Mouse (Mus musculus) stomach, embryonic 16.5 days (tissue): Measurements from ENCODE around the gene Rtn4rl2. TPM values are rescaled to one million over a fixed set of nuclear protein-coding genes. Genes with fewer than 3 reads are reported as not detected.

Experiments
- ATAC-seq: fragments of 200-750 bp; cut with Nextera tagmentation; 2 replicates; pipeline ENCODE4 v1.8.0; 2017; ENCODE audit warnings: moderate number of reproducible peaks, moderate TSS enrichment; ENCODE audit not compliant: insufficient read depth, low FRiP score
- H3K27ac ChIP-seq: fragments of 300-500 bp; sonication (generic); 2 replicates; pipeline ENCODE4 v1.5.1; 2014; ENCODE audit warnings: low read length
- H3K27me3 ChIP-seq: fragments of 300-500 bp; sonication (generic); 2 replicates; pipeline ENCODE4 v1.6.1; 2014; ENCODE audit warnings: low read length, control low read depth, mixed read lengths; ENCODE audit not compliant: control insufficient read depth, insufficient read depth
- H3K36me3 ChIP-seq: fragments of 300-500 bp; sonication (generic); 2 replicates; pipeline ENCODE4 v1.6.1; 2014; ENCODE audit warnings: low read length; ENCODE audit not compliant: control insufficient read depth, insufficient read depth
- H3K4me1 ChIP-seq: fragments of 300-500 bp; sonication (generic); 2 replicates; pipeline ENCODE4 v1.6.1; 2014; ENCODE audit warnings: low read length, control low read depth, mixed read lengths; ENCODE audit not compliant: control insufficient read depth, insufficient read depth
- H3K4me2 ChIP-seq: fragments of 300-500 bp; sonication (generic); 2 replicates; pipeline ENCODE4 v1.6.1; 2014; ENCODE audit warnings: low read depth, low read length, mixed read lengths
- H3K4me3 ChIP-seq: fragments of 300-500 bp; sonication (generic); replicated peaks from 2 replicates; pipeline ENCODE4 v1.5.1; 2014; ENCODE audit warnings: mild to moderate bottlenecking, low read length
- H3K9ac ChIP-seq: fragments of 300-500 bp; sonication (generic); 2 replicates; pipeline ENCODE4 v1.6.1; 2014; ENCODE audit warnings: low read length
- H3K9me3 ChIP-seq: fragments of 300-500 bp; sonication (generic); replicated peaks from 2 replicates; pipeline ENCODE4 v1.6.1; 2016; ENCODE audit warnings: low read length, control low read depth; ENCODE audit not compliant: control insufficient read depth
- WGBS: fragments of 180-500 bp; shearing (Covaris S2); extraction: QIAGEN DNeasy Blood & Tissue Kit; methylation state at CpG from one replicate; pipeline ENCODE4 v1.1.7; 2014; 5-methylcytosine and 5-hydroxymethylcytosine counted together
- polyA plus RNA-seq: library from polyadenylated mRNA; unstranded; fragments of >200 nt; fragmentation: Nextera tagmentation; extraction: Ambion mirVana; gene quantifications from 2 replicates; pipeline ENCODE4 v1.2.1, GENCODE M21; 2015

Rtn4rl2 gene
- polyA plus RNA-seq, 1 experiment from 2014 or later: 0.37 TPM

GRCm38 (mm10) chr2:84880590-84880989 lies 5.9 kb downstream of the Rtn4rl2 start:
- no peak overlapping the region for H3K27ac ChIP-seq
- WGBS: 68% methylated on average over 8 of the region's 8 CpGs
- H3K9me3 ChIP-seq: no peaks in the 10 kb centered on the region
- ATAC-seq: no peak
- H3K4me1 ChIP-seq: peaks cover 13% of the 10 kb centered on the region
- H3K4me3 ChIP-seq: no peak overlapping the region
- no peak overlapping the region for H3K9ac ChIP-seq
- H3K27me3 ChIP-seq: peaks cover 48% of the 10 kb centered on the region
- H3K36me3 ChIP-seq: no peaks in the 10 kb centered on the region
- H3K4me2 ChIP-seq: no peak overlapping the region

GRCm38 (mm10) chr2:84875842-84876241 lies 10.7 kb downstream of the Rtn4rl2 start:
- H3K27ac ChIP-seq: no peak overlapping the region
- H3K9me3 ChIP-seq: no peaks in the 10 kb centered on the region
- H3K9ac ChIP-seq: no peak overlapping the region
- ATAC-seq: no peak
- H3K4me2 ChIP-seq: no peak overlapping the region
- no peaks in the 10 kb centered on the region for H3K36me3 ChIP-seq
- WGBS: 42% methylated on average over 6 of the region's 6 CpGs
- H3K4me1 ChIP-seq: peaks cover 12% of the 10 kb centered on the region; the same call in 1 of the 2 replicates
- peaks cover 59% of the 10 kb centered on the region for H3K27me3 ChIP-seq
- H3K4me3 ChIP-seq: no peak overlapping the region

- Histone ChIP-seq H3K27me3 (peaks cover 79% of the 10 kb centered on the region), H3K9ac (peak overlapping the region; percentile 56), H3K9me3 (no peaks in the 10 kb centered on the region; the same call in 1 of the 2 replicates), H3K4me3 (peak overlapping the region; percentile 55), H3K27ac (no peak overlapping the region), H3K4me1 (peaks cover 12% of the 10 kb centered on the region; the same call in 1 of the 2 replicates), H3K4me2 (peak overlapping the region; percentile 99), H3K36me3 (no peaks in the 10 kb centered on the region)
- peak; percentile 48 for ATAC-seq
- under 1% methylated on average over 76 of the region's 78 CpGs for WGBS
These were observed 14.3 kb downstream of the Rtn4rl2 start for GRCm38 (mm10) chr2:84872105-84872716.

DNA sequence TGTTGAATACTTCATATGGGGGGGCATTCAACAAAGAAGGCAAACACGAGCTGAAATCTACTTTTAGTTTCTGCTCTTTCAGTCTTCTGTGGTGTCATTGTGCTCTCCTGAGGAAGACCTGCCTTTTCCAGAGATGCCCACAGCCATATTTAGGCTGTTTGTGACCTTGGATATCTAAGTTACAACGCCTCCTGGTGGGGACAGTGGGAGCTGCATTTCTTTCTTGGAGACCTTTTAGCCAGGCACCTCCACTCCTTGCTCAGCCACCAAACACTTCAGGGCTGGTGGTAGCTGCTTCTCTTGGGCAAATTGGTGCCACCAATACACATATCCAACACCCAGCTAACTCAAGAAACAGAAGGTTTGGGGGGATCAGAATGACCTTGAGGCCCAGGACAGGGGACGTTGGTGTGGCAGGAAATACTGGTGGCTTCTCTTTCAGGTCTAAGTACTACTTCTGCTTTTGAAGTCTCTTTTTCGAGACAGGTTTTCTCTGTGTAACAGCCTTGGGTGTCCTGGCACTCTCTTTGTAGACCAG lies 15.8 kb downstream of the Rtn4rl2 start:
- Histone ChIP-seq H3K36me3 (no peaks in the 10 kb centered on the region), H3K4me1 (peaks cover 12% of the 10 kb centered on the region; the same call in 1 of the 2 replicates), H3K27ac (no peak overlapping the region), H3K4me3 (no peak overlapping the region), H3K9ac (no peak overlapping the region), H3K27me3 (peaks cover 79% of the 10 kb centered on the region), H3K4me2 (no peak overlapping the region), H3K9me3 (no peaks in the 10 kb centered on the region; the same call in 1 of the 2 replicates)
- WGBS: 62% methylated on average over 4 of the region's 4 CpGs
- ATAC-seq: no peak

DNA sequence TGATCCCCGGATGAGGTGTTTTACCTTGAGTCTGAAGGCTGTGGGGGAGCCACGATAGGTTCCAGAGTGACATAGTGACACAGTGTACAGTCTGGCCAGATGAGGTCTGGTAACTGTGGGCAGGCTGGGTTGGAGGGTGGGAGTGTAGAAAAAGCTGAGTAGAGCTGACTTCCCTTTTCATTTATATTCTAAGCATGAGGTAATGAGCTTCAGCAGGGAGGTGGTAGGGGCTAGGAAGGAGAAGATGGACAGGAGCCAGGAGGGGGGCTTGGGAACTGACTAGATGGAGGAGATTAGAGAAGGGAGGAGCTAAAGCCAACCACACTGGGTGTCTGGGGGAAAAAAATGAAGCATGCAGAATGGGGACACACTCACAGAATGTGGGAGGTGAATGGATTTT lies 17.5 kb downstream of the Rtn4rl2 start:
- Histone ChIP-seq H3K4me1 (peaks cover 12% of the 10 kb centered on the region; the same call in 1 of the 2 replicates), H3K27ac (no peak overlapping the region), H3K27me3 (peaks cover 62% of the 10 kb centered on the region), H3K36me3 (no peaks in the 10 kb centered on the region), H3K9ac (no peak overlapping the region), H3K4me2 (no peak overlapping the region), H3K9me3 (no peaks in the 10 kb centered on the region; the same call in 1 of the 2 replicates), H3K4me3 (no peak overlapping the region)
- no peak for ATAC-seq
- WGBS: 59% methylated on average over 2 of the region's 2 CpGs

DNA sequence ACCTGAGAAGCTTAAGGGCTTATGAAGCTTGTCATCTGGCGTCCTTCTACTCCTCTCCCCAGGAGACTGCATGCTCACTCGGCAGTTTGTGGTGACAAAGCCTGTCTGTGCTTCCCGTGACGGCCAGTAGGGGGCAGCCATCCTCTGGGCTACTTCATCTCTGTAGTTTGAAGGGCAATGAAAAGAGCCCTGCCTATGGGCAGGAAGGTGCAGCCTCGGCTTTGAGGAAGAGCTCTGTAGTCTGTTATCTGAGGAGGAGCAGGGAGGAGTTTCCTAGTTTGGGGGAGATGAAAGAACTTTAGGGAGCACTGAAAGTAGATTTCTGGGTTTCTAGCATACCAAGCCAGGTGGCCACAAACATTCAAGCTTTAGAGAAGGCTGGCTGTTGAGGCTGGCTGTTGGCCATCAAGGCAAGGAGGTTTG lies 18.0 kb downstream of the Rtn4rl2 start:
- peaks cover 57% of the 10 kb centered on the region for H3K27me3 ChIP-seq
- H3K4me2 ChIP-seq: no peak overlapping the region
- H3K9me3 ChIP-seq: no peaks in the 10 kb centered on the region; the same call in 1 of the 2 replicates
- no peaks in the 10 kb centered on the region for H3K36me3 ChIP-seq
- no peak overlapping the region for H3K27ac ChIP-seq
- no peak overlapping the region for H3K4me3 ChIP-seq
- H3K4me1 ChIP-seq: peaks cover 12% of the 10 kb centered on the region; the same call in 1 of the 2 replicates
- ATAC-seq: no peak
- 9% methylated on average over 5 of the region's 5 CpGs for WGBS
- H3K9ac ChIP-seq: no peak overlapping the region

DNA sequence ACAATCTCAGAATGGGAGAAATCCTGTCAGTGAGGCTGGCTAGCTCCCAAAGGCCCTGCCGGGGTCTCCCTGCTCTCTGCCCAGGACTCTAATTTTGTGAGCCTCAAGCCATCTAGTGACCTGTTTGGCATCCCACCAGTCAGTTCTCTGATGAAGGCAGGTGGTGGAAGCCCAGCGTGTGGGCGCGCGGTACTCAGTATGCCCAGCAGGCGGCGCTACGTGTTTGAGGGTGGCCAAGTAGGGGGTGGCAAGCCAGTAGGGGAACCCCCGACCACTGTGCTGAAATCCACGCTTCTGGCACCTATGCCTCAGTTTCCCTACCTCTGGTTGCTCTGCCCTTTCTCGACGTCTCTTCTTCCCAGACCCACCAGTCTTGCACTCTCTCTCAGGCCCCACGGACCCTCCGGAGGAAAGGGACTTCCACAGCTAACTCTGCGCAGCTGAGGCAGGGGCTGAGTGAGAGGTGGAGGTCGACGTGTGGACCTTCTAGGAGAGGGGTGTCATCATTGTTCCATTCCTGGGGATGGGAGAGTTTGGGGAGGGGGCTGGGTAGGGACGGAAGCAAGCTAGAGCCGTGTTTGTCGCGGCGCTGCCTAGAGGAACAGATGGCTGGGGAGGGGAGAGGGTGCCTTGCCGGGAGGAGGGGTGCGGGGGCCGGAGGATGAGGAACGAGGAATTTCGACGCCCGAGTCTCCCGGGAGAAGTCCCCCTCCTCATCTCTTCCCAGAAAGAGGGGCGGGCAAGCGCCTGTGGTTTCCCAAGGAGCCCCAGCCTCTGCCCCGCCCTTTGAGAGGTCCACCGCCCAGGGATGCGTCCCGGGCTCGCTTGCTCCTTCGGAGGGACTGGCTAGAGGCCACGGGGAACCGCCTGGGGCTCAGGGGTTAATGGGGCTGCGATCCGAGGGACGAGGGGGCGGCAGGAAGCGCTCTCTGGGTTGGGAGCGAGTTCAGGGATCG lies 20.6 kb downstream of the Rtn4rl2 start:
- Histone ChIP-seq H3K9me3 (no peaks in the 10 kb centered on the region; the same call in 1 of the 2 replicates), H3K27me3 (peaks cover 32% of the 10 kb centered on the region), H3K9ac (peak overlapping the region; percentile 58), H3K4me1 (no peaks in the 10 kb centered on the region; the same call in 1 of the 2 replicates), H3K4me2 (peak overlapping the region; percentile 65), H3K27ac (no peak overlapping the region), H3K36me3 (no peaks in the 10 kb centered on the region), H3K4me3 (peak overlapping the region; percentile 41)
- peak; percentile 61; the same call in 1 of the 2 replicates for ATAC-seq
- 1% methylated on average over 47 of the region's 47 CpGs for WGBS

DNA sequence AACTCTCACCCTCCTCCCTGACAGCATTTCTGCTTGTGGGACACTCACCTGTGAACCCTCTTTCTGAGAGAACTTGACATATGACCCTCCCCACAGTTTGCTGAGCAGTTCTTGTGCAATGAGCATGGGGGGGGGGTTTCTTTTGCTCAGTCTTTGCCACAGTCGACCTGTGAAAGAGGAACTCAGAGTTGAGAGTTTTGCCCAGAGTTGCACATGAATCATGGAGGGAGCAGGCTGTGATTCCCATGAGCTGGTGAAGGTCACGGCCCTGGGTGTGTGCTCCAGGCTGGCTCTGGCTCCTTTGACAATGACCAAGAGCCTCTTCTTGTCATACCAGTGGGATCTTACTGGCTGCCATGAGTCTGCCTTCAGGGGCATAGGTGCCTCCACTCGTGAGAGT lies 24.3 kb downstream of the Rtn4rl2 start:
- 0 out of 2 replicates have a peak, but pooled peaks cover 2% of the 10 kb centered on the region for H3K36me3 ChIP-seq
- no peak overlapping the region for H3K4me2 ChIP-seq
- no peak overlapping the region for H3K27ac ChIP-seq
- H3K4me3 ChIP-seq: no peak overlapping the region
- no peaks in the 10 kb centered on the region; the same call in 1 of the 2 replicates for H3K4me1 ChIP-seq
- no peak overlapping the region for H3K9ac ChIP-seq
- H3K27me3 ChIP-seq: peaks cover 11% of the 10 kb centered on the region
- ATAC-seq: no peak
- H3K9me3 ChIP-seq: no peaks in the 10 kb centered on the region
- 78% methylated on average over 3 of the region's 3 CpGs for WGBS
